Mouse (Mus musculus): ENCODE measurements around the gene Olfr1032. TPM values are rescaled to one million over a fixed set of nuclear protein-coding genes. Genes with fewer than 3 reads are reported as not detected.

Gene Olfr1032
- polyA plus RNA-seq, 1 experiment from 2014 or later: not detected

Other genes starting within 250 kb of the Olfr1032 start
- not detected in 2 replicates for gene Olfr1012, start 242.8 kb upstream of the Olfr1032 start, polyA plus RNA-seq (2014; fragmentation: Nextera tagmentation; extraction: Ambion mirVana)
- gene Olfr1013, start 238.4 kb upstream of the Olfr1032 start, polyA plus RNA-seq (2014; fragmentation: Nextera tagmentation; extraction: Ambion mirVana): not detected in 2 replicates
- gene Olfr1014, start 232.8 kb upstream of the Olfr1032 start, polyA plus RNA-seq (2014; fragmentation: Nextera tagmentation; extraction: Ambion mirVana): not detected in 2 replicates
- not detected in 2 replicates for gene Olfr1015, start 223.5 kb upstream of the Olfr1032 start, polyA plus RNA-seq (2014; fragmentation: Nextera tagmentation; extraction: Ambion mirVana)
- not detected in 2 replicates for gene Olfr1016, start 203.0 kb upstream of the Olfr1032 start, polyA plus RNA-seq (2014; fragmentation: Nextera tagmentation; extraction: Ambion mirVana)
- gene Olfr1018, start 187.1 kb upstream of the Olfr1032 start, polyA plus RNA-seq (2014; fragmentation: Nextera tagmentation; extraction: Ambion mirVana): not detected in 2 replicates
- not detected in 2 replicates for gene Olfr1019, start 160.1 kb upstream of the Olfr1032 start, polyA plus RNA-seq (2014; fragmentation: Nextera tagmentation; extraction: Ambion mirVana)
- not detected in 2 replicates for gene Olfr1020, start 158.5 kb upstream of the Olfr1032 start, polyA plus RNA-seq (2014; fragmentation: Nextera tagmentation; extraction: Ambion mirVana)
- gene Olfr1022, start 136.9 kb upstream of the Olfr1032 start, polyA plus RNA-seq (2014; fragmentation: Nextera tagmentation; extraction: Ambion mirVana): not detected in 2 replicates
- not detected in 2 replicates for gene Olfr1023, start 119.9 kb upstream of the Olfr1032 start, polyA plus RNA-seq (2014; fragmentation: Nextera tagmentation; extraction: Ambion mirVana)
- gene Olfr1024, start 100.5 kb upstream of the Olfr1032 start, polyA plus RNA-seq (2014; fragmentation: Nextera tagmentation; extraction: Ambion mirVana): not detected in 2 replicates
- not detected in 2 replicates for gene Olfr1025-ps1, start 90.3 kb upstream of the Olfr1032 start, polyA plus RNA-seq (2014; fragmentation: Nextera tagmentation; extraction: Ambion mirVana)
- gene Olfr1026, start 84.0 kb upstream of the Olfr1032 start, polyA plus RNA-seq (2014; fragmentation: Nextera tagmentation; extraction: Ambion mirVana): not detected in 2 replicates
- not detected in 2 replicates for gene Olfr1028, start 55.1 kb upstream of the Olfr1032 start, polyA plus RNA-seq (2014; fragmentation: Nextera tagmentation; extraction: Ambion mirVana)
- gene Olfr1029, start 31.6 kb upstream of the Olfr1032 start, polyA plus RNA-seq (2014; fragmentation: Nextera tagmentation; extraction: Ambion mirVana): not detected in 2 replicates
- not detected in 2 replicates for gene Olfr1030, start 26.3 kb upstream of the Olfr1032 start, polyA plus RNA-seq (2014; fragmentation: Nextera tagmentation; extraction: Ambion mirVana)
- not detected in 2 replicates for gene Olfr1031, start 15.2 kb upstream of the Olfr1032 start, polyA plus RNA-seq (2014; fragmentation: Nextera tagmentation; extraction: Ambion mirVana)
- 2.3 and 2.7 TPM in 2 replicates for gene Olfr1033, start 15.1 kb downstream of the Olfr1032 start, polyA plus RNA-seq (2014; fragmentation: Nextera tagmentation; extraction: Ambion mirVana)
- gene Olfr1034, start 40.3 kb downstream of the Olfr1032 start, polyA plus RNA-seq (2014; fragmentation: Nextera tagmentation; extraction: Ambion mirVana): 0.07 TPM in 1 of 2 replicates, not detected in the other
- not detected in 2 replicates for gene Olfr1036, start 68.5 kb downstream of the Olfr1032 start, polyA plus RNA-seq (2014; fragmentation: Nextera tagmentation; extraction: Ambion mirVana)
- not detected in 2 replicates for gene Olfr1037, start 81.8 kb downstream of the Olfr1032 start, polyA plus RNA-seq (2014; fragmentation: Nextera tagmentation; extraction: Ambion mirVana)
- not detected in 2 replicates for gene Olfr1039, start 130.4 kb downstream of the Olfr1032 start, polyA plus RNA-seq (2014; fragmentation: Nextera tagmentation; extraction: Ambion mirVana)
- gene Olfr1040, start 141.2 kb downstream of the Olfr1032 start, polyA plus RNA-seq (2014; fragmentation: Nextera tagmentation; extraction: Ambion mirVana): not detected in 2 replicates
- not detected in 2 replicates for gene Olfr1042, start 156.3 kb downstream of the Olfr1032 start, polyA plus RNA-seq (2014; fragmentation: Nextera tagmentation; extraction: Ambion mirVana)
- gene Olfr1043, start 162.0 kb downstream of the Olfr1032 start, polyA plus RNA-seq (2014; fragmentation: Nextera tagmentation; extraction: Ambion mirVana): not detected in 2 replicates
- gene Olfr1044, start 172.3 kb downstream of the Olfr1032 start, polyA plus RNA-seq (2014; fragmentation: Nextera tagmentation; extraction: Ambion mirVana): not detected in 2 replicates
- gene Olfr52, start 180.1 kb downstream of the Olfr1032 start, polyA plus RNA-seq (2014; fragmentation: Nextera tagmentation; extraction: Ambion mirVana): not detected in 2 replicates
- not detected in 2 replicates for gene Olfr1045, start 197.5 kb downstream of the Olfr1032 start, polyA plus RNA-seq (2014; fragmentation: Nextera tagmentation; extraction: Ambion mirVana)
- gene Olfr1046, start 213.8 kb downstream of the Olfr1032 start, polyA plus RNA-seq (2014; fragmentation: Nextera tagmentation; extraction: Ambion mirVana): not detected in 2 replicates
- not detected in 2 replicates for gene Olfr1047, start 225.9 kb downstream of the Olfr1032 start, polyA plus RNA-seq (2014; fragmentation: Nextera tagmentation; extraction: Ambion mirVana)
- gene Olfr1048, start 234.7 kb downstream of the Olfr1032 start, polyA plus RNA-seq (2014; fragmentation: Nextera tagmentation; extraction: Ambion mirVana): not detected in 2 replicates

Data from intestine, embryonic 14.5 days (tissue).